Mouse (Mus musculus): Measurements from ENCODE around the gene Olfr645.

- TF ChIP-seq TAL1 (IDR thresholded peaks at IDR 0.05; ENCODE audit: low read length) (no peak), GATA1 (IDR thresholded peaks at IDR 0.05; ENCODE audit: low read length) (no peak)
These were observed 50.1 kb downstream of the Olfr645 start, which contains the start of gene Olfr641 for GRCm38 (mm10) chr7:104035145-104035544.

All from erythroblast, embryonic 14.5 days (primary cell).